Mouse (Mus musculus): ENCODE measurements at regions not wholly inside any gene's neighbourhood (a gene's known extent, or its start where the extent isn't known, plus 50 kb on each side); places are given as distances from the start of the nearest gene placed in this dataset.

- in situ Hi-C loops (cut with MboI; ENCODE audit: unreplicated experiment in 2 of 2), result loop anchor here (5.0 to 10.0 kb wide), 3 partner anchors 200 to 530 kb away; no protein-coding TSS in a partner anchor
Measured at GRCm38 (mm10) chr13:42244240-42245086, 56.8 kb upstream of the Edn1 start.

GRCm38 (mm10) chr13:42245753-42246409 is 55.4 kb upstream of the Edn1 start:
- in situ Hi-C loops (cut with MboI; ENCODE audit: unreplicated experiment in 2 of 2), result loop anchor here (5.0 to 10.0 kb wide), 3 partner anchors 201 to 531 kb away; no protein-coding TSS in a partner anchor

Measured in v-Abl transformed pro-B cells (cell line).